Mouse (Mus musculus) limb, embryonic 11.5 days (tissue): ENCODE results near the gene Gm7102. TPM values are rescaled to one million over a fixed set of nuclear protein-coding genes. Genes with fewer than 3 reads are reported as not detected.

Experiments
- ATAC-seq: fragments of 200-750 bp; cut with Nextera tagmentation; 2 replicates; pipeline ENCODE4 v1.8.0; 2017; ENCODE audit warnings: low read depth; ENCODE audit not compliant: insufficient number of reproducible peaks, low FRiP score, low TSS enrichment
- DNase-seq: peaks from one replicate; pipeline ENCODE4 v3.0.0-alpha.2; 2015; ENCODE audit warnings: low spot score
- H3K27ac ChIP-seq: fragments of 300-500 bp; sonication (generic); replicated peaks from 2 replicates; pipeline ENCODE4 v1.5.1; 2014; ENCODE audit warnings: low read depth, mild to moderate bottlenecking, low read length
- H3K27me3 ChIP-seq: fragments of 300-500 bp; sonication (generic); 2 replicates; pipeline ENCODE4 v1.6.1; 2014; ENCODE audit warnings: mild to moderate bottlenecking, low read length, mixed read lengths; ENCODE audit not compliant: control insufficient read depth, insufficient read depth
- H3K36me3 ChIP-seq: fragments of 300-500 bp; sonication (generic); 2 replicates; pipeline ENCODE4 v1.6.1; 2014; ENCODE audit warnings: mild to moderate bottlenecking, low read length, moderate library complexity, mixed read lengths; ENCODE audit not compliant: control insufficient read depth, insufficient read depth
- H3K4me1 ChIP-seq: fragments of 300-500 bp; sonication (generic); 2 replicates; pipeline ENCODE4 v1.6.1; 2014; ENCODE audit warnings: low read length, mixed read lengths; ENCODE audit not compliant: control insufficient read depth, insufficient read depth
- H3K4me2 ChIP-seq: fragments of 300-500 bp; sonication (generic); 2 replicates; pipeline ENCODE4 v1.6.1; 2014; ENCODE audit warnings: low read depth, mild to moderate bottlenecking, moderate library complexity; ENCODE audit not compliant: severe bottlenecking
- H3K4me3 ChIP-seq: fragments of 300-500 bp; sonication (generic); 2 replicates; pipeline ENCODE4 v1.5.1; 2014; ENCODE audit warnings: low read depth, low read length
- H3K9ac ChIP-seq: fragments of 300-500 bp; sonication (generic); 2 replicates; pipeline ENCODE4 v1.6.1; 2014; ENCODE audit warnings: mild to moderate bottlenecking, low read length
- H3K9me3 ChIP-seq: fragments of 300-500 bp; sonication (generic); 2 replicates; pipeline ENCODE4 v1.6.1; 2016; ENCODE audit warnings: low read length; ENCODE audit not compliant: control insufficient read depth
- WGBS: fragments of 180-500 bp; shearing (Covaris S2); extraction: QIAGEN DNeasy Blood & Tissue Kit; methylation state at CpG from one replicate; pipeline ENCODE4 v1.1.7; 2014; 5-methylcytosine and 5-hydroxymethylcytosine counted together
- polyA plus RNA-seq: library from polyadenylated mRNA; unstranded; fragments of >200 nt; fragmentation: Nextera tagmentation; extraction: Ambion mirVana; gene quantifications from 2 replicates; pipeline ENCODE4 v1.2.1, GENCODE M21; 2014

The Gm7102 gene
- polyA plus RNA-seq, 1 experiment from 2014 or later: 0.13 TPM

DNA sequence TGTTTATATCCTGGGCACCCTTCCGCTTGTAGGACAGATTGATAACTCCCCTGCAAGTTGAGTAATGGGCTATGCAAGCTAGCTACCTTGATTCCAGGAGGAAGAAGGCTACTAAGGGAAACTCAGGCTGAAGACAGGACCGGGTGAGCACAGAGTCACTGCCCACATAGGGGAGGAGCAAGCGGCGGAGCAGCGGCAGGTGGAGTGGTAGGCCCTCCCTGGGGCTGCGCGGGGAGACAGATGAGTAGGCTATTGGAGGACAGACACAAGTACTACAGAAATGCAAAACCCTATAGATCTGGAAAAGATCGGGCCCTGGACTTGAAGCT is 24.8 kb downstream of the Gm7102 start:
- no peak overlapping the region for H3K27ac ChIP-seq
- 0 out of 2 replicates have a peak, but pooled peaks cover 2% of the 10 kb centered on the region for H3K27me3 ChIP-seq
- no peaks in the 10 kb centered on the region for H3K9me3 ChIP-seq
- 5% methylated on average over 8 of the region's 8 CpGs for WGBS
- DNase-seq (peak; percentile 53), ATAC-seq (no peak)
- H3K4me3 ChIP-seq: peak overlapping the region; percentile 24
- no peak overlapping the region for H3K9ac ChIP-seq
- no peaks in the 10 kb centered on the region for H3K36me3 ChIP-seq
- H3K4me2 ChIP-seq: peak overlapping the region; percentile 65
- no peaks in the 10 kb centered on the region for H3K4me1 ChIP-seq

DNA sequence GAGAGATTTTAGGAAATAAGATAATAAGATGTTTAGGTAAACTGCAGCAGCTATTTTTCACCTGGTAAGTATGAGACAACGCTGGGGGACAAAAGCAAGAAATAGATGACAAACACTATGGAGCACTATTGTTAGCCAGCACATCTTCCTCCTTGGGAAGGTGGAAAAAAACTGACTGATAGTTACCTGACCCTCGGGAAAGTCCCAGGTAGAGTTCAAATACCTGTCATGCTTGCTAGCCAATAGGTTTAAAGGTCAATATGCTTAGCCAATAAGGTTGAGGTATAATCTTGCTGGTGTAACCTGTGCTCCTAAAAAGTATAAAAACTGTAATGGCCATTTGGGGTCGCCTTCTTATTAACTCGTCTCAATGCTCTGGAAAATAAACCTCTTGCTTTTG is 34.8 kb downstream of the Gm7102 start:
- Histone ChIP-seq H3K27ac (no peak overlapping the region), H3K9ac (no peak overlapping the region), H3K4me3 (peak overlapping the region; percentile 78; the same call in 1 of the 2 replicates), H3K4me1 (peaks cover 3% of the 10 kb centered on the region; the same call in 1 of the 2 replicates), H3K9me3 (no peaks in the 10 kb centered on the region), H3K36me3 (no peaks in the 10 kb centered on the region), H3K27me3 (no peaks in the 10 kb centered on the region), H3K4me2 (peak overlapping the region; percentile 79)
- DNase-seq: no peak
- 21% methylated on average over 4 of the region's 4 CpGs for WGBS
- ATAC-seq: no peak

DNA sequence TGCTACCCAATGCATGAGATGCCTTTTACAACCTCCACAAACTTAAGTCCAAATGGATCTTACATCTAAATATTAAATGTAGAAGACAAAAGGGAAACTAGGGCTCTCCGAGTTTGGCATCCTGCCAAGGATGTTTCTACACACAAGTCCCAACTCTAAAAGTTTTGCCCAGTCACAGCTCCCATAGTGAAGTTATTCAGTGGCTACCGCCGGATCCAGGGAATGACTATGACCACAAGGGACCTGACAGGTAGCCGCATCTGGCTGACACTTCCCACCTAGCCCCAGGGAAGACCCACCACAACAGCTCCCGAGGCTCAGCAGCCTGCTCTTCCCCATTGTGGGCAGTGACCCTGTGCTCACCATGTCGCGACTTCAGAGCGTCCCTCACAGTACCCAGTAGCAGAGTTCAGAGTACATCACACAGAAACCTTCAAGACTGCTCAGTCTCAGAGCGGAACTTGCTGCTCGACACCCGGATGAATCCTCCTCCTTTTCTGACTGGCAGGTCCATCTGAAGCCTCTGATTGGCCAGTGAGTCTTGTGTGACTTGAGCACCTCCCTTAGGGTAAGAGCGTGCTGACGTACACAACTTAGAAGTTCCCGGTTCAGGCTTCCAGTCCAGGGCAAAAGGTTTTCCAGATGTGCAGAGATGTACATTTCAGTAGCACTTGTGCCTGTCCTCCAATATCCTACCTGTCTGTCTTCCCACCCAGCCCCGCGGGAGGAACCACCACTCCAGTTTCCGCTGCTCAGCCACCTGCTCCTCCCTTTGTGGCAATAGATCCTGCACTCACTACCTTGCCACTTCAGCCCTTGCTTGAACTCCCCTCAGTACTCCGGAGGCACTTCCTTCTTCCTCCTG is 35.5 kb downstream of the Gm7102 start, which contains the start of gene Zfp950:
Gene Zfp950 (minus strand): TSS at position 499 of the 865 bp plus-strand sequence.
- H3K9me3 ChIP-seq: no peaks in the 10 kb centered on the region

DNA sequence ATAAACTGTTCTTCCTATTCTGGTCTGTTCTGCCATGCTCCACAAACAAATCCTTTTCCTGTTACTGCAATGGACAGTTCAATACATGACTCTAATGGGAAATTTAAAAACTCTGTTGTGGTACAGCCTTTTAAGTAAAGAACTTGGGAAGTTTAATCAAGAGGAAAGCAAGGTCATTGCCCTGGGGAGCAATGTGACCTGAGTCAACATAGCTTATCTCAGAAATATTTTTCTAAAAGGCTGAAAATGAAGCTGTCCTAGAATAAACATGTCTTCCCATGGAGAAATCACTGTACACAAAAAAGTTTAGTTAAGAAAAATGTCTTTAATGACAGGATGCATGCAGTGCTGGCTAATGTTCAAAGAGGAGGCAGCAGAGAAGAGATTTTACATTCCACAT is 37.5 kb downstream of the Gm7102 start:
- Histone ChIP-seq H3K27me3 (no peaks in the 10 kb centered on the region), H3K9ac (no peak overlapping the region), H3K4me2 (no peak overlapping the region), H3K4me1 (peaks cover 3% of the 10 kb centered on the region; the same call in 1 of the 2 replicates), H3K9me3 (no peaks in the 10 kb centered on the region), H3K27ac (no peak overlapping the region), H3K36me3 (no peaks in the 10 kb centered on the region), H3K4me3 (no peak overlapping the region)
- DNase-seq (no peak), ATAC-seq (no peak)

More for the DNA sequence above, 35.5 kb downstream of the Gm7102 start, which contains the start of gene Zfp950:
- Histone ChIP-seq H3K4me2 (peak within 1 kb of the TSS; percentile 79), H3K4me1 (peaks cover 3% of the 10 kb centered on the region; the same call in 1 of the 2 replicates), H3K9ac (peak within 1 kb of the TSS; percentile 77), H3K27me3 (no peaks in the 10 kb centered on the region), H3K27ac (no peak within 1 kb of the TSS), H3K4me3 (peak within 1 kb of the TSS; percentile 78), H3K36me3 (no peaks in the 10 kb centered on the region)
- 2% methylated on average over 18 of the region's 18 CpGs for WGBS
- ATAC-seq (peak; percentile 98), DNase-seq (peak; percentile 80)

DNA sequence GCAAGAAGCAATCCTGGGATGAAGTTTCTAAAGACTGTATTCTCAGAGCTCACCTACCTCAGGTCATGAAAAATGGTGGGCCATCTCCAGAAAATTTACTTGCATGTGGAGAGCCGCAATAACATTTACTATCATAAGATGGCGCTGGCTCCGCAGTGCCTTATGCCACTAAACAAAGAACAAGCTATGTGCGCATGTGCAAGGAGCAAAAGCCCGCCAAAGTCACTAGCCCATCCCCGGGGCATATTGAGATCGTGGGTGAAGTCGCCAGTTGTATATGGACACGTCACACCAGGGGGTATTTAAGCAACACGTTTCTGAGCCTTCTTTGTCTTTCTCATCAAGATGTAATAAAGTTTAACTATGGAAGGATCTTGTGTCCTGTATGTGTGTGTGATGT is 45.0 kb downstream of the Gm7102 start:
- H3K4me2 ChIP-seq: no peak overlapping the region
- 88% methylated on average over 10 of the region's 10 CpGs for WGBS

More for the DNA sequence above, 45.0 kb downstream of the Gm7102 start:
- Histone ChIP-seq H3K27ac (no peak overlapping the region), H3K27me3 (no peaks in the 10 kb centered on the region), H3K4me1 (no peaks in the 10 kb centered on the region), H3K4me3 (no peak overlapping the region), H3K9ac (no peak overlapping the region), H3K9me3 (no peaks in the 10 kb centered on the region), H3K36me3 (no peaks in the 10 kb centered on the region)
- ATAC-seq (no peak), DNase-seq (no peak)

Other genes starting within 250 kb of the Gm7102 start
- gene Zfp950, start 35.5 kb downstream of the Gm7102 start, polyA plus RNA-seq: 28.2 and 29.2 TPM in 2 replicates
- gene Gm6020, start 7.6 kb upstream of the Gm7102 start, polyA plus RNA-seq: not detected in 2 replicates
- gene Csf2ra, start 52.1 kb upstream of the Gm7102 start, polyA plus RNA-seq: 15.1 and 17.6 TPM in 2 replicates
- not detected in 2 replicates for gene Gm21060, start 120.8 kb upstream of the Gm7102 start, polyA plus RNA-seq